Mouse (Mus musculus): ENCODE results near the gene Ccdc182.

GRCm38 (mm10) chr11:88282516-88282915 lies 11.3 kb upstream of the Ccdc182 start:
- no peak for TF ChIP-seq CTCF (IDR thresholded peaks at IDR 0.05; ENCODE audit: extremely low read depth, insufficient read depth, low read length)
- no peak for TF ChIP-seq POLR2A (IDR thresholded peaks at IDR 0.05; ENCODE audit: extremely low read depth, insufficient read depth, low read length)

Data from cortical plate, adult 2 months (tissue).